Mouse (Mus musculus): ENCODE measurements at regions not wholly inside any gene's neighbourhood (a gene's known extent, or its start where the extent isn't known, plus 50 kb on each side); places are given as distances from the start of the nearest gene placed in this dataset.

GRCm38 (mm10) chr14:46638516-46638915, 121.8 kb upstream of the Cdkn3 start:
- Histone ChIP-seq H3K4me2 (ENCODE audit: low read depth) (no peak overlapping the region), H3K27ac (no peak overlapping the region), H3K4me3 (ENCODE audit: insufficient read depth in 1 of 2, low read depth in 2 of 2, low read length in 2 of 2) (no peak overlapping the region), H3K4me1 (replicated peaks; ENCODE audit: control insufficient read depth in 2 of 2, insufficient read depth in 2 of 2, low read length in 1 of 2) (no peaks in the 10 kb centered on the region), H3K9me3 (ENCODE audit: control insufficient read depth, low read length) (no peaks in the 10 kb centered on the region), H3K36me3 (replicated peaks; ENCODE audit: control insufficient read depth, insufficient read depth, low read depth) (no peaks in the 10 kb centered on the region), H3K27me3 (ENCODE audit: control insufficient read depth, insufficient read depth, low read length) (no peaks in the 10 kb centered on the region), H3K9ac (replicated peaks) (no peak overlapping the region)
- TF ChIP-seq CTCF (IDR thresholded peaks at IDR 0.05; ENCODE audit: low read depth) (no peak), EP300 (IDR thresholded peaks at IDR 0.05; ENCODE audit: low read depth) (no peak)
- no peak for DNase-seq (ENCODE audit: low read depth in 3 of 3, low spot score in 3 of 3)
- ATAC-seq (ENCODE audit: insufficient read depth) = no peak
- 67% methylated on average over 6 of the region's 6 CpGs for WGBS (ENCODE audit: insufficient replicate concordance)

GRCm38 (mm10) chr14:46637240-46637639, 123.1 kb upstream of the Cdkn3 start:
- no peak for DNase-seq (ENCODE audit: low read depth in 3 of 3, low spot score in 3 of 3)
- no peak for ATAC-seq (ENCODE audit: insufficient read depth)
- no peaks in the 10 kb centered on the region for H3K9me3 ChIP-seq (ENCODE audit: control insufficient read depth, low read length)
- no peak overlapping the region for H3K27ac ChIP-seq
- H3K9ac ChIP-seq (replicated peaks) = no peak overlapping the region
- H3K27me3 ChIP-seq (ENCODE audit: control insufficient read depth, insufficient read depth, low read length) = no peaks in the 10 kb centered on the region
- H3K36me3 ChIP-seq (replicated peaks; ENCODE audit: control insufficient read depth, insufficient read depth, low read depth) = no peaks in the 10 kb centered on the region
- H3K4me1 ChIP-seq (replicated peaks; ENCODE audit: control insufficient read depth in 2 of 2, insufficient read depth in 2 of 2, low read length in 1 of 2) = no peaks in the 10 kb centered on the region
- no peak overlapping the region for H3K4me3 ChIP-seq (ENCODE audit: insufficient read depth in 1 of 2, low read depth in 2 of 2, low read length in 2 of 2)
- H3K4me2 ChIP-seq (ENCODE audit: low read depth) = no peak overlapping the region
- WGBS (ENCODE audit: insufficient replicate concordance) = 70% methylated on average over 5 of the region's 5 CpGs
- TF ChIP-seq EP300 (IDR thresholded peaks at IDR 0.05; ENCODE audit: low read depth) = no peak
- TF ChIP-seq CTCF (IDR thresholded peaks at IDR 0.05; ENCODE audit: low read depth) = no peak

- Histone ChIP-seq H3K4me2 (ENCODE audit: low read depth) (no peak overlapping the region), H3K4me3 (ENCODE audit: insufficient read depth in 1 of 2, low read depth in 2 of 2, low read length in 2 of 2) (no peak overlapping the region), H3K27me3 (ENCODE audit: control insufficient read depth, insufficient read depth, low read length) (no peaks in the 10 kb centered on the region), H3K4me1 (replicated peaks; ENCODE audit: control insufficient read depth in 2 of 2, insufficient read depth in 2 of 2, low read length in 1 of 2) (no peaks in the 10 kb centered on the region), H3K27ac (no peak overlapping the region), H3K9me3 (ENCODE audit: control insufficient read depth, low read length) (no peaks in the 10 kb centered on the region), H3K9ac (replicated peaks) (no peak overlapping the region), H3K36me3 (replicated peaks; ENCODE audit: control insufficient read depth, insufficient read depth, low read depth) (no peaks in the 10 kb centered on the region)
- DNase-seq (ENCODE audit: low read depth in 3 of 3, low spot score in 3 of 3) (no peak), ATAC-seq (ENCODE audit: insufficient read depth) (no peak)
- no peak for TF ChIP-seq CTCF (IDR thresholded peaks at IDR 0.05; ENCODE audit: low read depth)
- no peak for TF ChIP-seq EP300 (IDR thresholded peaks at IDR 0.05; ENCODE audit: low read depth)
- WGBS (ENCODE audit: insufficient replicate concordance) = 76% methylated on average over 6 of the region's 6 CpGs
Observed at GRCm38 (mm10) chr14:46636364-46636763, 124.0 kb upstream of the Cdkn3 start.

- H3K9ac ChIP-seq (replicated peaks) = no peak overlapping the region
- H3K4me2 ChIP-seq (ENCODE audit: low read depth) = no peak overlapping the region
- H3K36me3 ChIP-seq (replicated peaks; ENCODE audit: control insufficient read depth, insufficient read depth, low read depth) = no peaks in the 10 kb centered on the region
- 45% methylated on average over 3 of the region's 3 CpGs for WGBS (ENCODE audit: insufficient replicate concordance)
- H3K4me3 ChIP-seq (ENCODE audit: insufficient read depth in 1 of 2, low read depth in 2 of 2, low read length in 2 of 2) = no peak overlapping the region
- no peaks in the 10 kb centered on the region for H3K27me3 ChIP-seq (ENCODE audit: control insufficient read depth, insufficient read depth, low read length)
- DNase-seq (ENCODE audit: low read depth in 3 of 3, low spot score in 3 of 3) = no peak
- H3K27ac ChIP-seq = no peak overlapping the region
- no peak for ATAC-seq (ENCODE audit: insufficient read depth)
- H3K9me3 ChIP-seq (ENCODE audit: control insufficient read depth, low read length) = no peaks in the 10 kb centered on the region
- H3K4me1 ChIP-seq (replicated peaks; ENCODE audit: control insufficient read depth in 2 of 2, insufficient read depth in 2 of 2, low read length in 1 of 2) = no peaks in the 10 kb centered on the region
- TF ChIP-seq EP300 (IDR thresholded peaks at IDR 0.05; ENCODE audit: low read depth) (no peak), CTCF (IDR thresholded peaks at IDR 0.05; ENCODE audit: low read depth) (no peak)
Observed at GRCm38 (mm10) chr14:46635322-46635721, 125.0 kb upstream of the Cdkn3 start.

GRCm38 (mm10) chr14:46634656-46635244, 125.6 kb upstream of the Cdkn3 start:
- Histone ChIP-seq H3K4me2 (ENCODE audit: low read depth) (no peak overlapping the region), H3K9me3 (ENCODE audit: control insufficient read depth, low read length) (no peaks in the 10 kb centered on the region), H3K9ac (replicated peaks) (no peak overlapping the region), H3K27me3 (ENCODE audit: control insufficient read depth, insufficient read depth, low read length) (no peaks in the 10 kb centered on the region), H3K4me1 (replicated peaks; ENCODE audit: control insufficient read depth in 2 of 2, insufficient read depth in 2 of 2, low read length in 1 of 2) (no peaks in the 10 kb centered on the region), H3K27ac (no peak overlapping the region), H3K4me3 (ENCODE audit: insufficient read depth in 1 of 2, low read depth in 2 of 2, low read length in 2 of 2) (no peak overlapping the region), H3K36me3 (replicated peaks; ENCODE audit: control insufficient read depth, insufficient read depth, low read depth) (no peaks in the 10 kb centered on the region)
- DNase-seq (ENCODE audit: low read depth in 3 of 3, low spot score in 3 of 3) (no peak), ATAC-seq (ENCODE audit: insufficient read depth) (no peak)
- TF ChIP-seq EP300 (IDR thresholded peaks at IDR 0.05; ENCODE audit: low read depth) = no peak
- TF ChIP-seq CTCF (IDR thresholded peaks at IDR 0.05; ENCODE audit: low read depth) = no peak
- 64% methylated on average over 12 of the region's 12 CpGs for WGBS (ENCODE audit: insufficient replicate concordance)

All from liver, embryonic 14.5 days (tissue).